Mouse (Mus musculus): ENCODE measurements at regions not wholly inside any gene's neighbourhood (a gene's known extent, or its start where the extent isn't known, plus 50 kb on each side); places are given as distances from the start of the nearest gene placed in this dataset.

DNA sequence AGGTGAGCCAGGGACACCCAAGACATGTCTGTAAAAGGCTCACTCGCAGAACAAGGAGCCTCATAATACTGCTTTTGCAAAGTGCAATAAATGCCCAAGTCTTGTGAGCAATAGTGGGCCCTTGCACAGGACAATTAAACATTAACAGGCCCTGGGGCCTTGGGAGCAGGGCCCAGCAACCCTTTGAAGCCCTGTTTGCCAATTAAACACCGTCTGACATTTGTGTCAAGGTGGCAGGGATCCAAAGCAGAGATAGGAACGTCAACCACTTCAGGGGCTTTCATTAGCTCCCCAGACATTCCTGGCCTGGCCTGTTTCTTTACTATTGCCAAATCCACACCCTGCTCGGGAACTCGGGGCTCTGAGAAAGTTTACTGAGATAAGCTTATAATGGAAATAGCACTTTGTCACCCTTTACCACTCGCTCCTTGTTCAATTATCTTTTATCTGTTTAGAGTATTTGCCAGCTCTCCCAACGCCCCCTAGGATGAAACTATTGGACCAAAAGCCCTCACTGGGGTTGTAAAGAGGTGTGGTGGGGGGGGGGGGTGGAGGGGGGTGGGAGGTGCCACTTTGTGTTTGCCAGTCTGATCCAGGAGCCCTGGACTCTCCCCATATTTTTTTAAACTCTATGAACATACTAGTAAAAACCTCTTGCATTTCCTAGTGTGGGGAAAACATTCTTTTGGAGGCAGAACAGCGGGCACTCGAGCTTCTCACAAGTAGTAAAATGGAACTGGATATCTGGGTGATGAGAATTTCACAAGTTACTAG lies 247.4 kb downstream of the Fam49a start:
- no peak for DNase-seq (ENCODE audit: low spot score in 2 of 2)

DNA sequence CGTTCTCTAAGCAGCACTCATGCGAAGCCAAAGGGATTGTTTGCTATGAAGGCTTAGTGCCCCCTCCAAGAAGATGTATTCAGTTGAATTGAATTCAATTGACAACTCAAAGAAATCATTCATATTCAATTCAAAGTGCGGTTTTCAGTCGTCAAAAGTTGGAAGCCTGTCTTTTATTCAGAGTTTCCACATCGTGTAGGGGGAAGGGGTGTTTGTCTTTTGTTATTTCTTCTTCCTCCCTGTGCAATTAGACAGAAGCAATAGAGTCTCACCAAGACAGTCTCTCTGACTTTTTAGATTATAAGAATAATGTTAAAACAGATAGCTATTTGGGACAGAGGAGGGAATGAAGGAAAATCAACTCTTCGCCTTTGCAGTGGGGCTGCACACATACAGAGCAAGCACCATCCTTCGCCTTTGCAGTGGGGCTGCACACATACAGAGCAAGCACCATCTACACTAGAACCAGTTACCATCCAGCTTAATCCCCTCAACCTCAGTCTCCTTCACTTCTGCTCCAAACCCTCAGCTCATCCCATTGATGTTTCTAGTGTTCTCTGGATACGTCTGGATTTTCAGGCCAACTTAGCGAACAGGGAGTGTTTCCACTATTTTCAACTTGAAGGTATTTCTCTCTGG lies 246.7 kb downstream of the Fam49a start:
- DNase-seq (ENCODE audit: low spot score in 2 of 2) = no peak

DNA sequence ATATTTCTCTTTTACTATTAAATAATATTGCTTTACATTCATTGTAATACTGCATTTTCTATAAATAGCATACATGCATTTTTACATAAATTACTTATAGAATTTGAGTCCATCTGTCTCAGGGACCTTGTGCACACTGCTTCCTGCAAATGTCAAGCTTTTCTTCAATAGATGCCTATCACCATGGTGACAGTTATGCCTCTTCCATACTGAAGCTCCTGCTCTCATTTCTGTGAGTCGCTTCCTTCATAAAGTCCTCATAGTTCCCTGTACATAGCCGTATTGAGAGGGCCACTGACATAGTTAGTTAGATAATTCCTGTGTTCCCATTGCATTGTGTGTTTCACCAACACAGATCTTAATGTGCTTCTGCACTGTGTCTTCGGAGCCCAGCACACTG lies 244.7 kb downstream of the Fam49a start:
- no peak for DNase-seq (ENCODE audit: low spot score in 2 of 2)

DNA sequence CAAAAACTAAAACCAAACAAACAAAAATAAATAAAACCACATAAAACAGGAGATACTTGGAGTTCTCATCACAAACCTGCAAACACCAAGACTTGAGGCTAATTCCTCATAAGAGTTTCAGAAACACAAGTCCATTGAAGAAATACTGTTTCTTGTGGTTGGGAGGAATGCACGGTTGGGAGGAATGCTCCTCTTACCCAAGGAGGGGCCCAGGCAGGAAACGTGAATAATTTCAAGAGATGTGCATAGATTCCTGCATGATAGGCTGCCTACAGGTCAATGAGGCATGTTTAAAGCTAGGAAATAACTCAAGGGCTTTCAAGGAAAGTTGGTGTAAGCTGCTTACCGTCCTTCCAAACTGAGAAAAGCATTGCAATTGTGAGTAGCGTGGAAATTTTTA lies 243.7 kb downstream of the Fam49a start:
- no peak for DNase-seq (ENCODE audit: low spot score in 2 of 2)

DNA sequence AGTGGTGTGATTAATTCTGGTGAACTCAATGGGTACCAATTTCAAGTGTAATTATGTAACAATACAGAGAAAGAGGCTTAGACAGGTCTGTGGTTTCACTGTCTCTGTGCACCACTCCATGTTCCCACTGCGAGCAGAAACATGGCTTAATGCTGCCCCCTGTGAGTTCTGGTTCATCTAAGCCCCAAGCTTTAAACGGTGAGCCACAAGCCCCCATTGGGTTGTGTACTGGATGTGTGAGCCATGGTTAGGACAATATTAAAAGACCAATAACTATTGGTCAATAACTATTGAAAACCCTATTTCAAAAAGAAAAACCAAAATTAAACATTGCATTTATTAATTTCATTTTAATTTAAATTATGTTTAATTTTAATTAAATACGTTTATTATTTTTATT lies 238.0 kb downstream of the Fam49a start:
- no peak for DNase-seq (ENCODE audit: low spot score in 2 of 2)

DNA sequence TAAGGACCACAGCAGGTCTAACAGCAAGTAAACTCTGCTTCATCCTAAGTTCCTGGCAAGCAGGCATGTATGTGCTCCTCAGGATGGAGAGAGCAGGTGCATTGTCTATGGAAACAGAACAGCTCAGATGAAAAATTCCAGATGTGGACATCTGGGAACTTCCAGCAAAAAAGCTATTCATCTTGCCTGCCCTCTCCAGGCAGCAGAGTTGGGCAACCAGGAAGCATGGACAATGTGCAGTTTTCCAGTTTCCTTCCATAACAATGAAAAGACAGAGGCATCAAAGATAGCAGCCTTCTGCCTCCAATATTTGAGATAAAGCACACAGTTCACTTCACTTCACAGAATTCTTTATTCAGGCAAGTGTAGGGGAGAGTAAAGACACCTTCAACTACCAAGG lies 236.7 kb downstream of the Fam49a start:
- DNase-seq (ENCODE audit: low spot score in 2 of 2) = no peak

DNA sequence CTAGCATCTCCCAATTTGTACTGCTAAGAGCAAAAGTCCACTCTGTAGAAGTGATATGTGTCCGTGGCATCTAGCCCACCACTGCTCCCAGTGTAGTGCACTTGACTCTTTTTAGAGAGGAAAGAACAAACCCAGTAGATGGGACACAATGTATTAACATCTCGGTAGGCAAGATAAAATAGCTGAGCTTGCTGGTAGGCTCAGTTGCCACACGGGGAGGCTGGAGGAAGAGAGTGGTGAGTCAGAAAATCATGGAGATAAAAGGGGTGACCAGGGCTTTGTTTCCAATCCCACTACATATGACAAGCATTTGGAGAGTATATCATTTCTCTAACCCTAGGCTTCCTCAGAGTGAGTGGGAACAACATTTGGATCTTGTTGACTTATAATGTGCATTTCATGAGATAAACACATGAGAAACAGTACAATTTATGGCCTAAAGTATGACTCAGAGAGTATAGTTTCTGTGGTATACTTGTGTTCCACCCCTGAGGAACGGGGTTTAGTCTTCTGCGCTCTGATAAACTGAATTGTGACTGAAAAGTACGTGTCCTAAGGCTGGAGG lies 235.4 kb downstream of the Fam49a start:
- no peak for DNase-seq (ENCODE audit: low spot score in 2 of 2)

DNA sequence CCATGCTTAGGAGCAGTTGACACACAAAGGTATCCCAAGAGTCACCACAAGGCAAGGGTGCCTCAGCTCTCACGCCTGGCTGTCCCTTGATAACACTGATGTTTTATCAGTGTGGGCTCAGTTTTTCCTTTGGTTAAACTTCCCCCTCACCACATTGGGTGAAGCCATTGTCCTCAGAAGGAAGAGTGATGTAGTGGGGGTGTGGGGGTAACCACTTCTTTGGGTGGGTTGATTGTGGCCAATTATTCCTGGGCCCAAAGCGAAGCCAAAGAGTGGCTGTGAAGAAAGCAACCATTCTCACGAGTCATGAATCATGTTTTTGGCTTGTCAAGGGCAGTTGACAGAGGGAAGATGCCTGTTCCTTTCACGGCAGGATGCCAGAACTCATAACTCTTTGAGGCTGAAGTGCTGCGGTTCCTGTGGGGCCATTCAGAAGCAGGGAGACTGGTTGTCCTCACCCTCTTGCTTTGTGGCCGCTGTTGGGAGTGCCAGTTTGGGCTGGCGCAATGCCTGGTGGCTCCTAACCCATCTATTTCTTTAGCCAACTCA lies 234.7 kb downstream of the Fam49a start:
- peak in 1 of 2 experiments; percentile 6 for DNase-seq (ENCODE audit: low spot score in 2 of 2)

DNA sequence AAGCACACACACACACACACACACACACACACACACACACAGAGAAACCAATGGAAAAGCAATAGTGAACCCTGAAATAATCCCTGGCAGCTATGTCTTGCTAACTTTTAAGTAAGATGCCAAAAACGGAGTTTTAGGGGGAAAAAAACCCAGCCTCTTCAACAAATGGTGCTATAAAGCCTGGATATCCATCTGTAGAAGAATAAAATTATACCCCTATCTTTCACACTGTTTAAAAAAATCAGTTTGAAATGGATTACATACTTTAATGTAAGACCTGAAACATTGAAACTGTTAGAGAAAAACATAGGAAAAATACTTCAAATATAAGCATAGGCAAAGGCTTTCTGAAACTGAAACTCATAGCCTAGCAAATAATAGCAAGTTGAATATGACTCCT lies 228.2 kb downstream of the Fam49a start:
- no peak for DNase-seq (ENCODE audit: low spot score in 2 of 2)

DNA sequence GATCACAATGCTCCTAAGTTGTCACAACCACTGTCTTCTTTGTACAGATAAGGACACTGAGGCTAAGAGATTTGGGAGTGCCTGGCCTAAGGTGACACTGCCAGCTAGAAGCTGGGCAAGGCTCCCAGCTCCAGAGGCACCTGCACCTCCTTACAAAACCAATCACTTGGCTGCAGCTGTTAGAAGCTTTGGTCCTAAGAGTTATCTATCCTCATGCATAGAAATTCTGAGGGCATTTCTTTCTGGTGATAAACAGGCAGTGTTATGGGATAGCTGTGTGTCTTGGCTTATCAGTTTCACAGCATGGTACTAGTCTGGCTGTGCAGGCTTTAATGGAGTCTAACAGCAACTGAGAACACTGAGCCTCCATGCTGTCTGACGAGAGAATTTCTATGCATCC lies 226.2 kb downstream of the Fam49a start:
- no peak for DNase-seq (ENCODE audit: low spot score in 2 of 2)

DNA sequence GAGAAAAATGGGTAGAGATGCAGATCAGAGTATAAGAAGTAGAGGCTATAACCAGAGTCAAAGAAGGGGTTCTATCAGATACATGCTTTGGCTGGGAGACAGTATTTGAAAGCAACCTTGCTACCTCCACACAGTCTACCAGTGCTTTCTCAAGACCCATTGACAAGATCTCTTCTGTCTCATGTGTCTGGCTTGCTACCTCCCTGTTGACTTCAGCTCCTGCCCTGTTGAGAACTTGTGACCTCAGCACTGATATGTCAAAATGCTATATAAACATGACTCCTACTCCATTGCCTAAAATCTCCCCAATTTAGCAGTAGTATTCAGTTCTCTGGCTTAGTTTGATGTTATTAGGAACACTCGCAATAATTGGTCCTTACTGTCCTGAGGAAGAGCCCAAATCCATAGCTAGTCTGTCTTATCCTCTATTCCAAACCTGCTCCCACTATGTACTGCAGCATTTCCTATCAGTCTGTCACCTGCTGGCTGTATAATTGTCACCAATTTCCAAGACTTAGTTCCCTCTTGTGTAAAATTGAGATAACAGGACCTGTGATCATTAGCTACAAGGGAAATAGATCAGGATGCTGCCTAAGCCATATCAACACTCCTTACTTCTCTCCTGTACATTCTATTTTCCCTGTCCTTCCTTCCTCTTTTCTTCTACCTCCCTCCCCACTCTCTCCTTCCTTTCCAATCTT lies 224.9 kb downstream of the Fam49a start:
- no peak for DNase-seq (ENCODE audit: low spot score in 2 of 2)

DNA sequence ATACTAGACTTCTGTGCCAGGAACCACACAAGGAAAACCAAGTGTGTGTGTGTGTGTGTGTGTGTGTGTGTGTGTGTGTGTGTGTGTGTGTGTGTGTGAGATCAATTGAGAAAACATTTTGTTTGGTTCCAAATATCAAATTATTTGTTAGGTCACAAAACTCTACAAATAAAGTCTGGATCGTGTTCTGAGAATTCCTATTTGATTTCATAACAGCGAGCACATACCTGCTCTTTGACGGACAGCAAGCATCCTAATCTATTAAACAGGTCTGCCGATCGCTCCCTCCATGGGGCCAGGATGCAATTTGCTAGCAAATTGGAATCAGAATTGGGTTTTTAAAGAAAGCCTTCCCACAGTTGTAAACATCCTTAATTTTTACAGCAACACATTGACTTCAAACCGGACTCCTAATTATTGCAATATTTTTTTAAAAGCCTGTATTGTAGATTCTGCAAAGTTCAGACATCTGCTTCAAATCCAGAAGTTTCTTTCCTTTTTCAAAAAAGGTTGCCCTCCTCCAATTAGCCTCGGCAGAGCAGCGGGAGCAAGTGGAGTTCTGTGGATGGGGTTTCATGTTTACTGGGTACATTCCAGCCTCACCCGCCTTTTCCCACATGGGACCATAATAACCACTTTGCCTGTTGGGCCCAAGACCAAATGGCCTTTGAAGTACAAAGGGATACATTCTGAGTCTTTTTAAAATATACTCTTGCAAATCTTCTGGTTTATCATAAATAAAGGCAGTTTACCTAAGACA lies 223.2 kb downstream of the Fam49a start:
- DNase-seq (ENCODE audit: low spot score in 2 of 2) = no peak

DNA sequence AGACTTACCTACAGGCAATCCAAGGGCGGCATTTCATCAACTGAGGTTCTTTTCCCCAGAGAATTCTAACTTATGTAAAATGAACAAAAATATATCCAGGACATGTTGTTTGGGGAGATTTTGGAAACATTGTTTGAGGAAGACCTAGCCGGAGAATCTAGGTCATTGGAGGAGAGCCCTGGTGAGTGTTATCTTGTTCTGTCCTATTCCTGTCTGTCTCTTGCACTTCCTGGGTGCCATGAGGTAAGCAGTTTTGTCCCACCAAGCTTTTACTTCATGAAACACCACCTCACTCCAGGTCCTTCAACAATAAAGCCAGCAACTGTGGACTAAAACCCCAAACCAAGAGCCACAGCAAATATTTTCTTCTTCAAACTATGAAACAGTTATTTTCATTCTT lies 218.5 kb downstream of the Fam49a start:
- DNase-seq (ENCODE audit: low spot score in 2 of 2) = no peak

DNA sequence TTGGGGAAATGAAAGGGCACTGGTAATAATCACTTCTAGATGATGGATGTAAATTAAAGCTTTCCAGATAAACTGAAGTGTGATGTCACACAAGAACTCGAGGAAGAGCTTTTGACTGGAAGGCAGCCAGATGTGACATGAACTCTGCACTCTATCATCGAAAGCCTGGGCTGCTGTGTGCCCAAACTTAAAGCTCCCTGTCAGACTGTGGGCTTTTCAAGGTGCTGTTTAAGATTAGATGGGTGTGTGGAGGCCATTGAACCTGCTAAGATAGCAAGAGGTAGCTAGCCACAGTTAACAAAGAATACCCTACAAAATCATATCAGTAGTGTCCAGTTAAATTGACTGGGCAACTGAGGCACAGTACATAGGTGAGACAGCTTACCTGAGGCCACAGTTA lies 190.1 kb downstream of the Fam49a start:
- no peak for DNase-seq (ENCODE audit: low spot score in 2 of 2)

DNA sequence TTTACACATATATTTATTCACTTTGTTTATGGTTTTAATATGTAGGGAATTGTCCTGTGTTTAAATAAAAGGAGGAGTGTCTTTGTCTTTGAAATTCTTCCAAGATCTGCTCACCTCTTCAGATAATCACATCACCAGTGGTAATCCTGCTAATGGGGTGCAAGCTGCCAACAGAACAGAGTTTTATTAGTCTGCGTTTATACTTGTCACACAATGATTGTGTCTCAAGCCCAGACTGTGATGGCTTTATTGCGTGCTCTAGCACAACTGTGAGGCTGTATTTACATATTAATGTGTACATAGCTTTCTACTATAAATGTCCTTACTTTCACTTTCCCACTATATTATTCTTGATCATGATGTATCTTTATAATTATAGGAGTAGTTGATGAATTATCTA lies 184.8 kb downstream of the Fam49a start:
- no peak for DNase-seq (ENCODE audit: low spot score in 2 of 2)

DNA sequence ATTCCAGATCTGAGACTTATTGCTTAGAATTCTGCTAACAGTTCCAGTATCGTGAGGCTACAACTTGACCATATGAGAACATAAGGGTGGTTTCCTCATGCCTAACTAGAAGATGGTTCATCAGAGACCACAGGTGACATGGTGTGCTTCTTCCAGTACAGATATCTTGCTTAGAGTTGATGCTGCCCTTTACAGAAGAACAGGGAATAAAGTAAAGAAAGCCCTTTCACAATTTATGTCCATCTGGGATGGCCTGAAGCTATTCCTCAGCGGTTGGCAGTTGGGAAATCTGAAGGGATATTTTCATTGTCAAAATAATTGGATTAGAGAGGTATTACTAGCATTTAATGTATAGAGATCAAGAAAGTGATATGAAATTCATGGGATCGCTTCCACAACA lies 184.3 kb downstream of the Fam49a start:
- DNase-seq (ENCODE audit: low spot score in 2 of 2) = no peak

DNA sequence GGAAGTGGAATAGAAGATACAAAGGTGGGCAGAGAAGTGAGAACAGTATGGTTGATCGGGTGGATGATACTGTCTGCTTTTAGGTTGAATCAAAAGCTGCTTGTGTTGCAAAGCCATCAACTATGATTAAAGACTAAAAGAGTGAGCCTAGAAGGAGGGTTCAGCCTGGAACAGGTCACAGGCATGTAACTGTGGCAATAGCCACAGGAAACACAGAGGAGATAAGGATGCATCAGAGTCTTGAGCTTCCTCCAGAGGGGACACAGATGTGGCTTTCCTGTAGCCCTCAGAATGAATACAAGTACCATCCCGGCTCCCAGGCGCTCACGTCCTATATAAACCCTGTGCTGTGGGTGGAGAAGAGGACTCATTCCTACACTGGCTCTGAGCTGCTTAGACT lies 180.9 kb downstream of the Fam49a start:
- DNase-seq (ENCODE audit: low spot score in 2 of 2) = no peak

DNA sequence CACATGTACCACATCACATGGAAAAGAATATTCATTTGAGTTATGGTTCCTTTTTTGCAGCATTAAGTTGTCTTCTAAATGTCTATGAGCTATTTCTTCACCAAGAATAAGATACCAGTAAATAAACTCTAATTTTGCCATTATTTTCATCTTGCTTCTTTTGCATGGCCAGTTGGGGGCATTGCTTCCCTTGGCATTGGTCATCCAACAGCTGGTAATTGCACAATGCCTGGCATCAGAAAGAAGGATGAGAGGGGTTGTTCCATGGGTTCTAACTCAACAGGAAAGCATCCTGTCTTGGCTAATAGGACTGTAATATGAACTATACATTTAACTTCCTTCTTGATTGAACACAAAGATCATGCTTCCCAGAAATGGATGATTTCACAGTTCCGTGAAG lies 174.4 kb downstream of the Fam49a start:
- no peak for DNase-seq (ENCODE audit: low spot score in 2 of 2)

DNA sequence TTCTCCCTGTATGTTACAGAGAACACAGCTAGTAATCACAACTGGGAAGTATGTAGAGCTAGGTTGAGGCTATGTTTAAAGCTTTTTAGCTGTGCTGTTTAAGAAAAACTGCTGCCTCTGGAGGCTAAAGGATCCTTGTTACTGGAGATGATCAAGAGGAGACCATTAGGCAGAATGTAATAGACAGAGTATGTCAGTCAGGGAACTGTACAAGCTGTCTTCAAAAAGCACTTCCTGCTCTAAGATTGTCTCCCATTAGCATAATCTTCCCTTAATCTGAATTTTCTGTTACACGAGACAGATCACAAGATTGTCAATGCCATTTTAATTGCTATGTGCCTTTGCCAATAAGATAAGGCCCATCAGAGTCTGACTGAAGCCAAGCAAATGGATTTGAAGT lies 170.7 kb downstream of the Fam49a start:
- DNase-seq (ENCODE audit: low spot score in 2 of 2) = no peak

All from left cerebral cortex, adult 9 months (tissue).